Mouse (Mus musculus) midbrain, embryonic 16.5 days (tissue): Measurements from ENCODE around the gene Map3k1. TPM values are rescaled to one million over a fixed set of nuclear protein-coding genes. Genes with fewer than 3 reads are reported as not detected.

ENCODE experiments used
- ATAC-seq: fragments of 200-750 bp; cut with Nextera tagmentation; 2 replicates; pipeline ENCODE4 v1.8.0; 2017; ENCODE audit warnings: moderate TSS enrichment
- H3K27ac ChIP-seq: fragments of 300-500 bp; sonication (generic); 2 replicates; pipeline ENCODE4 v1.5.1; 2014; ENCODE audit warnings: mild to moderate bottlenecking, low read length, mixed read lengths
- H3K27me3 ChIP-seq: fragments of 300-500 bp; sonication (generic); 2 replicates; pipeline ENCODE4 v1.6.1; 2014; ENCODE audit warnings: low read depth, low read length, mixed read lengths; ENCODE audit not compliant: control insufficient read depth, insufficient read depth
- H3K36me3 ChIP-seq: fragments of 300-500 bp; sonication (generic); 2 replicates; pipeline ENCODE4 v1.6.1; 2014; ENCODE audit warnings: mild to moderate bottlenecking, low read length, moderate library complexity, mixed read lengths; ENCODE audit not compliant: control insufficient read depth, insufficient read depth
- H3K4me1 ChIP-seq: fragments of 300-500 bp; sonication (generic); 2 replicates; pipeline ENCODE4 v1.6.1; 2014; ENCODE audit warnings: mild to moderate bottlenecking, low read length, mixed read lengths; ENCODE audit not compliant: control insufficient read depth, insufficient read depth
- H3K4me2 ChIP-seq: fragments of 300-500 bp; sonication (generic); 2 replicates; pipeline ENCODE4 v1.6.1; 2014; ENCODE audit warnings: mild to moderate bottlenecking, low read length, mixed read lengths
- H3K4me3 ChIP-seq: fragments of 300-500 bp; sonication (generic); 2 replicates; pipeline ENCODE4 v1.5.1; 2014; ENCODE audit warnings: low read depth, mild to moderate bottlenecking, low read length, moderate library complexity, mixed read lengths
- H3K9ac ChIP-seq: fragments of 300-500 bp; sonication (generic); 2 replicates; pipeline ENCODE4 v1.6.1; 2014; ENCODE audit warnings: low read depth, low read length, mixed read lengths
- H3K9me3 ChIP-seq: fragments of 300-500 bp; sonication (generic); replicated peaks from 2 replicates; pipeline ENCODE4 v1.6.1; 2014; ENCODE audit warnings: mild to moderate bottlenecking, low read length, mixed read lengths; ENCODE audit not compliant: control insufficient read depth, poor library complexity, severe bottlenecking
- WGBS: fragments of 180-500 bp; shearing (Covaris S2); extraction: QIAGEN DNeasy Blood & Tissue Kit; methylation state at CpG from one replicate; pipeline ENCODE4 v1.1.7; 2014; 5-methylcytosine and 5-hydroxymethylcytosine counted together
- polyA plus RNA-seq: library from polyadenylated mRNA; unstranded; fragments of >200 nt; fragmentation: Nextera tagmentation; extraction: Ambion mirVana; gene quantifications from 2 replicates; pipeline ENCODE4 v1.2.1, GENCODE M21; 2015

Map3k1 gene
- polyA plus RNA-seq, 1 experiment from 2014 or later, result 10.5 TPM

GRCm38 (mm10) chr13:111787857-111788619, 20.8 kb downstream of the Map3k1 start:
- peak; percentile 58 for ATAC-seq
- H3K4me2 ChIP-seq, result no peak overlapping the region
- WGBS, result 34% methylated on average over 18 of the region's 18 CpGs
- no peak overlapping the region for H3K4me3 ChIP-seq
- H3K27me3 ChIP-seq, result no peaks in the 10 kb centered on the region
- H3K36me3 ChIP-seq, result no peaks in the 10 kb centered on the region
- peaks cover 43% of the 10 kb centered on the region for H3K4me1 ChIP-seq
- no peaks in the 10 kb centered on the region for H3K9me3 ChIP-seq
- H3K27ac ChIP-seq, result no peak overlapping the region
- no peak overlapping the region; the same call in 1 of the 2 replicates for H3K9ac ChIP-seq

GRCm38 (mm10) chr13:111786584-111786983, 22.2 kb downstream of the Map3k1 start:
- Histone ChIP-seq H3K36me3 (no peaks in the 10 kb centered on the region), H3K27me3 (no peaks in the 10 kb centered on the region), H3K9ac (no peak overlapping the region), H3K9me3 (no peaks in the 10 kb centered on the region), H3K27ac (no peak overlapping the region), H3K4me1 (peaks cover 33% of the 10 kb centered on the region), H3K4me2 (no peak overlapping the region), H3K4me3 (no peak overlapping the region)
- WGBS, result 97% methylated on average over 7 of the region's 7 CpGs
- ATAC-seq, result no peak

- peaks cover 2% of the 10 kb centered on the region for H3K4me1 ChIP-seq
- no peaks in the 10 kb centered on the region for H3K36me3 ChIP-seq
- H3K9me3 ChIP-seq, result no peaks in the 10 kb centered on the region
- WGBS, result 84% methylated on average over 8 of the region's 8 CpGs
- H3K4me2 ChIP-seq, result no peak overlapping the region
- H3K27me3 ChIP-seq, result no peaks in the 10 kb centered on the region
- ATAC-seq, result no peak
- H3K4me3 ChIP-seq, result no peak overlapping the region
- H3K27ac ChIP-seq, result no peak overlapping the region
- no peak overlapping the region for H3K9ac ChIP-seq
These were observed 25.3 kb downstream of the Map3k1 start for GRCm38 (mm10) chr13:111783451-111783850.

- 82% methylated on average over 5 of the region's 5 CpGs for WGBS
- Histone ChIP-seq H3K4me2 (no peak overlapping the region), H3K27me3 (no peaks in the 10 kb centered on the region), H3K27ac (no peak overlapping the region), H3K9ac (no peak overlapping the region), H3K4me3 (no peak overlapping the region), H3K9me3 (no peaks in the 10 kb centered on the region), H3K4me1 (peaks cover 13% of the 10 kb centered on the region), H3K36me3 (peaks cover 3% of the 10 kb centered on the region; the same call in 1 of the 2 replicates)
- ATAC-seq, result no peak
These were observed 29.3 kb downstream of the Map3k1 start for GRCm38 (mm10) chr13:111779471-111779870.

- Histone ChIP-seq H3K9me3 (no peaks in the 10 kb centered on the region), H3K36me3 (peaks cover 3% of the 10 kb centered on the region; the same call in 1 of the 2 replicates), H3K4me2 (no peak overlapping the region), H3K27ac (no peak overlapping the region), H3K4me1 (peaks cover 13% of the 10 kb centered on the region), H3K27me3 (no peaks in the 10 kb centered on the region), H3K9ac (no peak overlapping the region), H3K4me3 (no peak overlapping the region)
- no peak for ATAC-seq
- WGBS, result 72% methylated on average over 6 of the region's 6 CpGs
These were observed 30.2 kb downstream of the Map3k1 start for GRCm38 (mm10) chr13:111778606-111779005.

- Histone ChIP-seq H3K4me2 (no peak overlapping the region), H3K4me3 (no peak overlapping the region), H3K27me3 (no peaks in the 10 kb centered on the region), H3K36me3 (peaks cover 3% of the 10 kb centered on the region; the same call in 1 of the 2 replicates), H3K27ac (no peak overlapping the region), H3K4me1 (peaks cover 13% of the 10 kb centered on the region), H3K9ac (no peak overlapping the region), H3K9me3 (no peaks in the 10 kb centered on the region)
- no peak for ATAC-seq
- 65% methylated on average over 10 of the region's 10 CpGs for WGBS
These were observed 30.9 kb downstream of the Map3k1 start for GRCm38 (mm10) chr13:111777865-111778264.

- no peak overlapping the region for H3K27ac ChIP-seq
- H3K4me3 ChIP-seq, result no peak overlapping the region
- WGBS, result 32% methylated on average over 7 of the region's 7 CpGs
- H3K27me3 ChIP-seq, result no peaks in the 10 kb centered on the region
- ATAC-seq, result peak; percentile 65; the same call in 1 of the 2 replicates
- no peaks in the 10 kb centered on the region for H3K9me3 ChIP-seq
- H3K36me3 ChIP-seq, result peaks cover 3% of the 10 kb centered on the region; the same call in 1 of the 2 replicates
- H3K4me1 ChIP-seq, result peaks cover 13% of the 10 kb centered on the region
- no peak overlapping the region for H3K4me2 ChIP-seq
- H3K9ac ChIP-seq, result no peak overlapping the region
These were observed 31.6 kb downstream of the Map3k1 start for GRCm38 (mm10) chr13:111777179-111777578.

GRCm38 (mm10) chr13:111772075-111772474, 36.7 kb downstream of the Map3k1 start:
- no peak overlapping the region for H3K4me2 ChIP-seq
- no peak overlapping the region for H3K9ac ChIP-seq
- no peaks in the 10 kb centered on the region for H3K27me3 ChIP-seq
- H3K4me1 ChIP-seq, result peaks cover 3% of the 10 kb centered on the region; the same call in 1 of the 2 replicates
- no peaks in the 10 kb centered on the region for H3K9me3 ChIP-seq
- H3K27ac ChIP-seq, result no peak overlapping the region
- 92% methylated on average over 8 of the region's 8 CpGs for WGBS
- H3K4me3 ChIP-seq, result no peak overlapping the region
- ATAC-seq, result no peak
- peaks cover 13% of the 10 kb centered on the region for H3K36me3 ChIP-seq

GRCm38 (mm10) chr13:111771232-111771631, 37.6 kb downstream of the Map3k1 start:
- Histone ChIP-seq H3K4me2 (no peak overlapping the region), H3K27ac (no peak overlapping the region), H3K4me1 (no peaks in the 10 kb centered on the region), H3K27me3 (no peaks in the 10 kb centered on the region), H3K9me3 (no peaks in the 10 kb centered on the region), H3K36me3 (peaks cover 17% of the 10 kb centered on the region), H3K4me3 (no peak overlapping the region), H3K9ac (no peak overlapping the region)
- 49% methylated on average over 7 of the region's 7 CpGs for WGBS
- peak; percentile 87 for ATAC-seq
